Mouse (Mus musculus): ENCODE measurements around the gene Bcl6b. TPM values are rescaled to one million over a fixed set of nuclear protein-coding genes. Genes with fewer than 3 reads are reported as not detected.

Bcl6b gene
- not detected for polyA plus RNA-seq (2017; shearing (Covaris generic))

DNA sequence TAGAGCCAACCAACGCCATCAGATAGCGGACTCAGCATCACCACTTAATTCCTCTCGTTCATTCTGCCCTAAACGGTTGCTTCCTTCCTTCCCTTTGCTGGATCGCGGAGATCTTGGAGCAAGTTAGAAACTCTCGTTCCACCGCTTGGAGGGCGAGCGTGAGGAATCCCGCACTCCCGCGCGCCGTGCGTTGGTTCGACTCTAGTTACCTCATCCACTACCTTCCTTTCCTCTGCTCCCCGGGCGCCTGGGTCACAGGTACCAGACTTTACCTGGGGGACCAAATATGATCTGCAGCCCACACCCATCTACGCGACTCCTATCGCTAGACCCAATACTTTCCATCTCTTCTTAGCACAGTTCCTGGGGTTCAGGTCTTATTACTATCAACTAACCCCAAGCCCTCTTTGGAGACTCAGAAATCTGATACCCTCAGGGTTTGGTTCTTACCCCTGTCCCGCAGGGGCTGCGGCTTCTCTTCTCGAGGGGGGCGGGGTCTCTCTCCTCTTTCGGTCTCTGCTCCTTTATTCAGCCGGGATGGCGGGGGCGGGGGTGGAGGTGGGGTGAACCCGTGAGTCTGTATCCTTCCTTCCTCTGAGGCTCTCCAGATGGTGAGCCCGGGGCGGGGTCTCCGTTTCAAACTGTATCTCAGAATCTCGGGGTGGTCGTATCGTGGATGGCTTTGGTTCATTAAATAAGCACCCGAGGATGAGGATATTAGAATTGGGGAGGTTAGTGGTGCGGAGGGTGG, at the start of gene Bcl6b:
Bcl6b (minus strand) TSS at position 539 of the 751 bp plus-strand sequence.

DNA sequence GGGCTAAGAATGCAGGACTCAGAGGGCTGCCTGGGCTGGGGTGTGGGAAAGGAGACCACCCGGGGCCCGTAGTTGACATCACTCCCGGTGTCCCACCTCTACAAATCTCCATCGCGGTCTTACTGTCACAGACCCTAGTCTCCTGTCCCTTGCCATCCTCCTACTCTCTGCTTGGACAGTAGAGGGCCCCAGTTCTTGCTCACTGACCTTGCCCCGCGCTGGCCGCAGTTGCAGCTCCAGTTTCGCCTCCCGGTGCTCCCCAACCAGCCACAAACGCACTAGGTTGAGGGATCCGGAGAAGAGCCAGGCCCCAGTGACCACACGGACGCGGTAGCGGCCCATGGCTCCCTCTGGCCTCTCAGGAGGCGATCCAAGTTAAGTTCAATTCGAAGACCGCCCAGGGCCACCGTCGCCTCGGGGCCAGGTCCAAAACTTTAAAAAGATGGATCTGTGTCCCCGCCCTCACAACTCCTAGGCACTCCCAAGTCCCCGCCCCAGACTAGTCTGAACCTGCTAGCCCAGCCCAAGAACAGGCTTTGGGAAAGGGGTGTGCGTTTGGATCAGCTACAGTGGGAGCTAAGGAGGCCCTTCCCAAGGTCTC, 25.4 kb upstream of the Bcl6b start, which contains the start of gene Alox12:
Alox12 (minus strand) TSS at position 423 of the 601 bp plus-strand sequence.

DNA sequence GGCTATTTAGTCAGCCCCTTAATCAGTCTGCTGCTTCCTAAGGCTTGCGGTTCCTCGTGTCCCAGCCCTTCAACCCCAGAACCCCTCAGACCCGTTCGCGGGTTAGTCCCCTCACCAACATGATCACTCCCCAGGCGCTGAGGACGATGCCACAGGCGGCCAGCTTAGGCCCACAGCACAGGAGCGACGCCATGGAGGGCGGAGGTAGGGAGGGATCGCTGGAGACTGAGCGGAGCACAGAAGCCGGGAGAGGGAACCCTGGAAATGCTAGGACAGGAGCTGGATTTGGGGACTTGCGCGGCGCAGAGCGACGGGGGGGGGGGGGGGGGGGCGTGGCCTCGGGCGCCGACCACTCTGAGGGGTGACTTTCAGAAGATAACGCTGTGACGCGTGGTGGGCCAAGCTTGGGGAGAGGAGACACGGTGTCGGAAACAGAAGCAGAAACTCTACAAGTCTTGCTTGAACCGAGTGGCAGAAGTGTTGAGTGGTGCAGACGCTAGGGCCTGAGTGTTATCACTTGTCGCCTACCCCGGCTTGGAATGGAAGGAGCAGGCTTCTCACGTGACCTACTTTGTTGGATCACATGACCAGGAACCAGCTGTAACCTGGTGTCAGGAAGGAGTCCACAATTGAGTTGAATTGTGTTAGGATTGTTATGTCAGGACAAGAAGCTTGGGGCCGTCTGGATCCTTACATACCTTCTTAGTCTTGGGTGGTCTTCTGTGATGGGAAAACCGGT, 10.1 kb upstream of the Bcl6b start, which contains the start of the genes Gm21988 and Rnasek:
Gm21988 (minus strand) TSS at position 290 of the 739 bp plus-strand sequence.
Rnasek (minus strand) TSS at position 302 of the 739 bp plus-strand sequence.

DNA sequence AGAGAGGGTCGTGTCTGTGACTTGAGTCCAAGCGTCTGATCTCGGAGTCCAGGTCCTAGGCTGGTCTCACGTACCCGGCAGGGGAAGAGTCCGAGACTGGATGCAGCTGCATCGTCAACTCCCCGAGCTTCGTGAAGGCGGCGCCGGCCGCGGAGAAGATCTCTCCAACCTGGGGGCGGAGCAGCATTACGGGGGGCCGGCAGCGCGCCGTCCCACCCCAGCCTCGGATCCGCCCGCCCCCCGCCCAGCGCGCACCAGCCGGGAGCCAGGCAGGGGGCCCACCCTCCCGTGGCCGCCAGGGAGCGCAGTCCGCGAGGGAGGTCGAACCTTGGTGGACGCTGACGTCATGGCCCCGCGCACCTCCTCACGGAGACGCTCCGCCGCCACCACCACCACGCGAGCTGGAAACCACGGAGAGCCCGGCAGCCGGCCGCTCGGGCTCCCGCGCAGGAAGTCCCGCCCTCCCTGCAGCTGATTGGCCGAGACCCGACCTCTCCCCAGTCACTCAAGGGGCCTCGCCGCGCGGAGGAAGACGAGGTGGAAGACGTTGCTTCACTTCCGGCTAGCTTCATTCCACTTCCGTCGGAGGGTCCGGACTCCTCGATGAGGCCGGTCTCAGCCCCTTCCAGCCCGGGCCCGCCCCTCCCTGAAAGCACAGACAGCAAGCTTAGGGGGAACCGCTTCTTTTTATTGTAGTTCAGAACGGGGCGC, 8.0 kb upstream of the Bcl6b start, which contains the start of gene 0610010K14Rik:
0610010K14Rik (minus strand) TSS at position 458 of the 711 bp plus-strand sequence.

DNA sequence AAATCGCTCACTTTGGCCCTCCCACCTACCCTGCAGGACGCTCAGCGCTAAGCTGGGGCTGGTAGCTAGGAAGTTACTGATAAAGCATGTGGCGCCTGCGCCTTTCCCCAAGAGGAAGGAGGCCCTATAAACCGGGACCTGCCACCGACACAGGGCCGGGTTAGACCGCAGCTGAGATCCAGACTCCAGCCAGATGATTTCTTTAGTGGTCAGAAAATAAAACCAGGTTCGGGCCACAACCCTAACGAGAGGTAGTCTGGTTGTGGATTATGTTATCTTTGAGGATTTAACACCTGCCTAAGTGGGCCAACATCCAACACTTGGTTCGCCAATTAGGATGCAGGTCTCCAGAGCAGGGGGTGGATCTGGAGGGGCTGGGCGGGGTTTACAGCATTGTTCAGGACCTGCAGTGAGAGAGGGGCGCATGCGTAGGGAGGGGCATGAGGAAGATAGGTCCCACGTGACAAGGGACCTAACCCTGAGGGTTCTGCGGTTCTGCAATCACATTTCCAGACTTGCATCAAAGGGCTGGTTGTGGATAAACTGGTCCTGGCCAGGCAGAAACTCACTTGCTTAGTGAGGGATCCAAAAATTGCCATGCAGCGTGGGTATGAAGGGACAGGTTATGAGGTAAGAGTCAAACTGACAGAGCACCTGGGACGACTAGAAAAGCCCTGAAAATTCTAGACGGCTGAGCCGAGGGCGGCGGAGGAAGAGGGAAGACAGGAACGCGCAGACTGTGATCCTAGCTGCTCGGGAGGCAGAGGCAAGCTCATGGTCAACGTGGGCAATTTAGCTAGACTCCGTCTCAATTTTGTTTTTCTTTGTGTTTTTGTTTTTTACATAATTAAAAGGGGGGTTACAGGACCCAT, 8.6 kb downstream of the Bcl6b start, which contains the start of gene Slc16a13:
Slc16a13 (minus strand) TSS at position 334 of the 872 bp plus-strand sequence.

DNA sequence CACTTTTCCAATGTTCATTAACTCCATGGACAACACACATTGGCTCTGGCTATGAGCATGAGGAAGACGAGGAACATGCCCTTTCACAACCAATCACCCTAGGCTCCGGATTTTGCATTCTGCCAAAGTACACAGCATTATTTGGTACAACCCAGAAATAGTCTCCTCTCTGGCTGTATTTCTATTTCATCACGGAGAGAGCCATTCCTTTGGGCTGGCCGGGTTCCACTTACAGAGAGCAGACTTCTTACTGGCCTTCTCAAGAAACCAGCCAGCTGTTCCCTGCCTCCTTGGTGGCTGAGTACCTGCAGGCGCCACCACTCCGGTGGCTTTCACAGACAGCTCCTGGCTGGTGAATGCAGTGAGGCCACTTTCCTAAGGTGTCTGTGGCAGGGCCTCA, 17.2 kb downstream of the Bcl6b start, which contains the start of gene Slc16a11:
Slc16a11 (plus strand) TSS at position 330 of the 400 bp plus-strand sequence.

Other genes starting within 250 kb of the Bcl6b start
- gene Ctdnep1, start 248.6 kb downstream of the Bcl6b start, polyA plus RNA-seq (2017; shearing (Covaris generic)) = 31.4 TPM
- 47.8 TPM for gene Elp5, start 247.3 kb downstream of the Bcl6b start, polyA plus RNA-seq (2017; shearing (Covaris generic))
- gene Gabarap, start 238.7 kb downstream of the Bcl6b start, polyA plus RNA-seq (2017; shearing (Covaris generic)) = 310 TPM
- 49.5 TPM for gene Phf23, start 234.0 kb downstream of the Bcl6b start, polyA plus RNA-seq (2017; shearing (Covaris generic))
- gene Dvl2, start 229.2 kb downstream of the Bcl6b start, polyA plus RNA-seq (2017; shearing (Covaris generic)) = 27.2 TPM
- gene Acadvl, start 214.4 kb downstream of the Bcl6b start, polyA plus RNA-seq (2017; shearing (Covaris generic)) = 87.7 TPM
- 2.4 TPM for gene Dlg4, start 212.9 kb downstream of the Bcl6b start, polyA plus RNA-seq (2017; shearing (Covaris generic))
- not detected for gene Asgr1, start 175.7 kb downstream of the Bcl6b start, polyA plus RNA-seq (2017; shearing (Covaris generic))
- not detected for gene Asgr2, start 137.2 kb downstream of the Bcl6b start, polyA plus RNA-seq (2017; shearing (Covaris generic))
- not detected for gene Mgl2, start 99.5 kb downstream of the Bcl6b start, polyA plus RNA-seq (2017; shearing (Covaris generic))
- not detected for gene Clec10a, start 73.6 kb downstream of the Bcl6b start, polyA plus RNA-seq (2017; shearing (Covaris generic))
- gene Slc16a11, start 17.0 kb downstream of the Bcl6b start, polyA plus RNA-seq (2017; shearing (Covaris generic)) = 0.19 TPM
- 1.00 TPM for gene Slc16a13, start 8.7 kb downstream of the Bcl6b start, polyA plus RNA-seq (2017; shearing (Covaris generic))
- 100 TPM for gene 0610010K14Rik, start 8.1 kb upstream of the Bcl6b start, polyA plus RNA-seq (2017; shearing (Covaris generic))
- gene Gm21988, start 10.0 kb upstream of the Bcl6b start, polyA plus RNA-seq (2017; shearing (Covaris generic)) = 3.2 TPM
- 214 TPM for gene Rnasek, start 10.0 kb upstream of the Bcl6b start, polyA plus RNA-seq (2017; shearing (Covaris generic))
- gene Alox12, start 25.6 kb upstream of the Bcl6b start, polyA plus RNA-seq (2017; shearing (Covaris generic)) = not detected
- not detected for gene Alox12e, start 92.8 kb upstream of the Bcl6b start, polyA plus RNA-seq (2017; shearing (Covaris generic))
- not detected for gene Alox15, start 122.2 kb upstream of the Bcl6b start, polyA plus RNA-seq (2017; shearing (Covaris generic))
- gene Pelp1, start 180.2 kb upstream of the Bcl6b start, polyA plus RNA-seq (2017; shearing (Covaris generic)) = 12.9 TPM
- gene Arrb2, start 202.8 kb upstream of the Bcl6b start, polyA plus RNA-seq (2017; shearing (Covaris generic)) = 229 TPM
- gene Med11, start 222.1 kb upstream of the Bcl6b start, polyA plus RNA-seq (2017; shearing (Covaris generic)) = 64.7 TPM
- gene Zmynd15, start 229.6 kb upstream of the Bcl6b start, polyA plus RNA-seq (2017; shearing (Covaris generic)) = not detected
- gene Cxcl16, start 230.2 kb upstream of the Bcl6b start, polyA plus RNA-seq (2017; shearing (Covaris generic)) = 0.67 TPM

Data from naive thymus-derived CD4-positive, alpha-beta T cell, adult 5 months (primary cell).